Mouse (Mus musculus): ENCODE measurements at regions not wholly inside any gene's neighbourhood (a gene's known extent, or its start where the extent isn't known, plus 50 kb on each side); places are given as distances from the start of the nearest gene placed in this dataset.

- H3K4me1 ChIP-seq: no peaks in the 10 kb centered on the region
- no peaks in the 10 kb centered on the region for H3K27me3 ChIP-seq (replicated peaks)
- H3K9me3 ChIP-seq: no peaks in the 10 kb centered on the region
- ATAC-seq (ENCODE audit: low FRiP score, low read depth): no peak
- no peak overlapping the region for H3K9ac ChIP-seq
- H3K36me3 ChIP-seq: no peaks in the 10 kb centered on the region
- no peak overlapping the region for H3K27ac ChIP-seq
- no peak overlapping the region for H3K4me2 ChIP-seq (replicated peaks)
- H3K4me3 ChIP-seq: no peak overlapping the region
- WGBS: 89% methylated on average over 8 of the region's 8 CpGs
Observed at GRCm38 (mm10) chr4:12501086-12501485, 329.3 kb upstream of the Fam92a start.

GRCm38 (mm10) chr4:12498426-12498825, 326.6 kb upstream of the Fam92a start:
- Histone ChIP-seq H3K4me1 (no peaks in the 10 kb centered on the region), H3K27ac (no peak overlapping the region), H3K4me3 (no peak overlapping the region), H3K9me3 (no peaks in the 10 kb centered on the region), H3K36me3 (no peaks in the 10 kb centered on the region), H3K4me2 (replicated peaks) (no peak overlapping the region), H3K27me3 (replicated peaks) (no peaks in the 10 kb centered on the region), H3K9ac (no peak overlapping the region)
- no peak for ATAC-seq (ENCODE audit: low FRiP score, low read depth)
- 90% methylated on average over 4 of the region's 4 CpGs for WGBS

- no peaks in the 10 kb centered on the region for H3K4me1 ChIP-seq
- H3K4me3 ChIP-seq: no peak overlapping the region
- no peak for ATAC-seq (ENCODE audit: low FRiP score, low read depth)
- 83% methylated on average over 2 of the region's 2 CpGs for WGBS
- H3K9me3 ChIP-seq: no peaks in the 10 kb centered on the region
- no peaks in the 10 kb centered on the region for H3K27me3 ChIP-seq (replicated peaks)
- no peak overlapping the region for H3K4me2 ChIP-seq (replicated peaks)
- no peak overlapping the region for H3K27ac ChIP-seq
- no peak overlapping the region for H3K9ac ChIP-seq
- no peaks in the 10 kb centered on the region for H3K36me3 ChIP-seq
Observed at GRCm38 (mm10) chr4:12492468-12492867, 320.7 kb upstream of the Fam92a start.

GRCm38 (mm10) chr4:12491306-12491705, 319.5 kb upstream of the Fam92a start:
- 78% methylated on average over 6 of the region's 6 CpGs for WGBS
- Histone ChIP-seq H3K4me2 (replicated peaks) (no peak overlapping the region), H3K9ac (no peak overlapping the region), H3K27me3 (replicated peaks) (no peaks in the 10 kb centered on the region), H3K4me1 (no peaks in the 10 kb centered on the region), H3K9me3 (no peaks in the 10 kb centered on the region), H3K27ac (no peak overlapping the region), H3K4me3 (no peak overlapping the region), H3K36me3 (no peaks in the 10 kb centered on the region)
- ATAC-seq (ENCODE audit: low FRiP score, low read depth): no peak

GRCm38 (mm10) chr4:12490066-12490465, 318.3 kb upstream of the Fam92a start:
- no peak for ATAC-seq (ENCODE audit: low FRiP score, low read depth)
- Histone ChIP-seq H3K4me2 (replicated peaks) (no peak overlapping the region), H3K27me3 (replicated peaks) (no peaks in the 10 kb centered on the region), H3K4me1 (no peaks in the 10 kb centered on the region), H3K9ac (no peak overlapping the region), H3K27ac (no peak overlapping the region), H3K36me3 (no peaks in the 10 kb centered on the region), H3K9me3 (no peaks in the 10 kb centered on the region), H3K4me3 (no peak overlapping the region)
- WGBS: 80% methylated on average over 3 of the region's 3 CpGs

GRCm38 (mm10) chr4:12489358-12489757, 317.5 kb upstream of the Fam92a start:
- H3K9ac ChIP-seq: no peak overlapping the region
- no peaks in the 10 kb centered on the region for H3K4me1 ChIP-seq
- H3K9me3 ChIP-seq: no peaks in the 10 kb centered on the region
- H3K27ac ChIP-seq: no peak overlapping the region
- no peaks in the 10 kb centered on the region for H3K36me3 ChIP-seq
- H3K27me3 ChIP-seq (replicated peaks): no peaks in the 10 kb centered on the region
- H3K4me3 ChIP-seq: no peak overlapping the region
- H3K4me2 ChIP-seq (replicated peaks): no peak overlapping the region
- 76% methylated on average over 6 of the region's 6 CpGs for WGBS
- ATAC-seq (ENCODE audit: low FRiP score, low read depth): no peak

- Histone ChIP-seq H3K9ac (no peak overlapping the region), H3K9me3 (no peaks in the 10 kb centered on the region), H3K4me1 (no peaks in the 10 kb centered on the region), H3K27ac (no peak overlapping the region), H3K36me3 (no peaks in the 10 kb centered on the region), H3K4me3 (no peak overlapping the region), H3K27me3 (replicated peaks) (no peaks in the 10 kb centered on the region), H3K4me2 (replicated peaks) (no peak overlapping the region)
- 70% methylated on average over 4 of the region's 4 CpGs for WGBS
- no peak for ATAC-seq (ENCODE audit: low FRiP score, low read depth)
Observed at GRCm38 (mm10) chr4:12481481-12481880, 309.7 kb upstream of the Fam92a start.

GRCm38 (mm10) chr4:12476717-12477116, 304.9 kb upstream of the Fam92a start:
- Histone ChIP-seq H3K9ac (no peak overlapping the region), H3K4me1 (no peaks in the 10 kb centered on the region), H3K4me2 (replicated peaks) (no peak overlapping the region), H3K4me3 (no peak overlapping the region), H3K9me3 (no peaks in the 10 kb centered on the region), H3K27ac (no peak overlapping the region), H3K36me3 (no peaks in the 10 kb centered on the region), H3K27me3 (replicated peaks) (no peaks in the 10 kb centered on the region)
- WGBS: 89% methylated on average over 7 of the region's 7 CpGs
- no peak for ATAC-seq (ENCODE audit: low FRiP score, low read depth)

- WGBS: 66% methylated on average over 4 of the region's 4 CpGs
- no peak overlapping the region for H3K27ac ChIP-seq
- H3K9ac ChIP-seq: no peak overlapping the region
- H3K4me2 ChIP-seq (replicated peaks): no peak overlapping the region
- H3K9me3 ChIP-seq: no peaks in the 10 kb centered on the region
- H3K27me3 ChIP-seq (replicated peaks): no peaks in the 10 kb centered on the region
- no peak overlapping the region for H3K4me3 ChIP-seq
- ATAC-seq (ENCODE audit: low FRiP score, low read depth): no peak
- H3K36me3 ChIP-seq: no peaks in the 10 kb centered on the region
- H3K4me1 ChIP-seq: no peaks in the 10 kb centered on the region
Observed at GRCm38 (mm10) chr4:12474981-12475568, 303.3 kb upstream of the Fam92a start.

GRCm38 (mm10) chr4:12474421-12474820, 302.6 kb upstream of the Fam92a start:
- Histone ChIP-seq H3K9ac (no peak overlapping the region), H3K4me3 (no peak overlapping the region), H3K4me2 (replicated peaks) (no peak overlapping the region), H3K27ac (no peak overlapping the region), H3K4me1 (no peaks in the 10 kb centered on the region), H3K9me3 (no peaks in the 10 kb centered on the region), H3K27me3 (replicated peaks) (no peaks in the 10 kb centered on the region), H3K36me3 (no peaks in the 10 kb centered on the region)
- 45% methylated on average over 1 of the region's 1 CpGs for WGBS
- no peak for ATAC-seq (ENCODE audit: low FRiP score, low read depth)

- no peak overlapping the region for H3K4me2 ChIP-seq (replicated peaks)
- no peak for ATAC-seq (ENCODE audit: low FRiP score, low read depth)
- no peak overlapping the region for H3K27ac ChIP-seq
- H3K4me3 ChIP-seq: no peak overlapping the region
- WGBS: 78% methylated on average over 2 of the region's 2 CpGs
- H3K9ac ChIP-seq: no peak overlapping the region
- no peaks in the 10 kb centered on the region for H3K27me3 ChIP-seq (replicated peaks)
- H3K4me1 ChIP-seq: no peaks in the 10 kb centered on the region
- no peaks in the 10 kb centered on the region for H3K9me3 ChIP-seq
- H3K36me3 ChIP-seq: no peaks in the 10 kb centered on the region
Observed at GRCm38 (mm10) chr4:12461701-12462100, 289.9 kb upstream of the Fam92a start.

GRCm38 (mm10) chr4:12461251-12461650, 289.4 kb upstream of the Fam92a start:
- Histone ChIP-seq H3K9me3 (no peaks in the 10 kb centered on the region), H3K27ac (no peak overlapping the region), H3K27me3 (replicated peaks) (no peaks in the 10 kb centered on the region), H3K4me1 (no peaks in the 10 kb centered on the region), H3K36me3 (no peaks in the 10 kb centered on the region), H3K4me3 (no peak overlapping the region), H3K4me2 (replicated peaks) (no peak overlapping the region), H3K9ac (no peak overlapping the region)
- no peak for ATAC-seq (ENCODE audit: low FRiP score, low read depth)
- 78% methylated on average over 4 of the region's 4 CpGs for WGBS

GRCm38 (mm10) chr4:12457978-12458597, 286.3 kb upstream of the Fam92a start:
- WGBS: 88% methylated on average over 8 of the region's 8 CpGs
- Histone ChIP-seq H3K27ac (no peak overlapping the region), H3K4me3 (no peak overlapping the region), H3K4me2 (replicated peaks) (no peak overlapping the region), H3K27me3 (replicated peaks) (no peaks in the 10 kb centered on the region), H3K4me1 (no peaks in the 10 kb centered on the region), H3K9ac (no peak overlapping the region), H3K9me3 (no peaks in the 10 kb centered on the region), H3K36me3 (no peaks in the 10 kb centered on the region)
- no peak for ATAC-seq (ENCODE audit: low FRiP score, low read depth)

Data from neural tube, embryonic 12.5 days (tissue).